In genomic region chr12:29014601-29015000, GRCm38 (mm10) we compare ENCODE assay signal across 20 mouse cellular contexts.
A peak's percentile ranks its signal among the peaks of the same experiment; 100 is the strongest.
DNase-seq lines count a peak whose midpoint lies in the region; ATAC-seq and TF ChIP-seq lines count a peak whose summit lies in the region.
"Had no signal": no experiment of that assay in that cellular context is flagged by ENCODE, and none has a peak within 500 bp of the region (broad histone marks: within the 10 kb centered on the region; RNA-seq: fewer than 3 reads in every experiment).

No protein-coding gene starts in this region.

- WGBS in forebrain, embryonic 13.5 days, result 86% methylated on average over 9 of the region's 9 CpGs
- 89% methylated on average over 9 of the region's 9 CpGs for WGBS in forebrain, embryonic 16.5 days
- WGBS in hindbrain, embryonic 13.5 days, result 89% methylated on average over 9 of the region's 9 CpGs
- WGBS in hindbrain, embryonic 16.5 days, result 82% methylated on average over 9 of the region's 9 CpGs
- WGBS in midbrain, embryonic 15.5 days, result 90% methylated on average over 9 of the region's 9 CpGs
- WGBS in midbrain, embryonic 11.5 days, result 90% methylated on average over 9 of the region's 9 CpGs
- 86% methylated on average over 9 of the region's 9 CpGs for WGBS in forebrain, postnatal 0 days

- H3K27me3 ChIP-seq in forebrain, embryonic 13.5 days, result no peaks in the 10 kb centered on the region
- H3K27me3 ChIP-seq in forebrain, embryonic 16.5 days (replicated peaks; ENCODE audit: control insufficient read depth, insufficient read depth, low read length), result no peaks in the 10 kb centered on the region
- no peaks in the 10 kb centered on the region for H3K27me3 ChIP-seq in hindbrain, embryonic 13.5 days
- no peaks in the 10 kb centered on the region for H3K27me3 ChIP-seq in hindbrain, embryonic 16.5 days (replicated peaks; ENCODE audit: control insufficient read depth, insufficient read depth, low read length)
- H3K27me3 ChIP-seq in midbrain, embryonic 15.5 days (replicated peaks), result no peaks in the 10 kb centered on the region
- H3K27me3 ChIP-seq in midbrain, embryonic 11.5 days (ENCODE audit: control insufficient read depth, insufficient read depth, low read length), result no peaks in the 10 kb centered on the region
- no peaks in the 10 kb centered on the region for H3K27me3 ChIP-seq in forebrain, postnatal 0 days (ENCODE audit: insufficient read depth, low read length)
- H3K27me3 ChIP-seq: embryonic facial prominence, embryonic 13.5 days; heart, embryonic 12.5 days; Patski had no signal

- peaks cover 22% of the 10 kb centered on the region for H3K4me1 ChIP-seq in forebrain, embryonic 13.5 days
- H3K4me1 ChIP-seq in forebrain, embryonic 16.5 days (replicated peaks; ENCODE audit: control insufficient read depth, insufficient read depth, low read length), result peaks cover 16% of the 10 kb centered on the region
- peaks cover 19% of the 10 kb centered on the region for H3K4me1 ChIP-seq in hindbrain, embryonic 13.5 days (replicated peaks)
- H3K4me1 ChIP-seq in hindbrain, embryonic 16.5 days (ENCODE audit: control insufficient read depth, insufficient read depth, low read depth, low read length), result peaks cover 6% of the 10 kb centered on the region; the same call in 1 of the 2 replicates
- H3K4me1 ChIP-seq in midbrain, embryonic 15.5 days, result peaks cover 9% of the 10 kb centered on the region
- H3K4me1 ChIP-seq in midbrain, embryonic 11.5 days (ENCODE audit: control insufficient read depth, insufficient read depth, low read length), result no peaks in the 10 kb centered on the region; the same call in 1 of the 2 replicates
- H3K4me1 ChIP-seq in forebrain, postnatal 0 days (ENCODE audit: insufficient read depth), result peaks cover 6% of the 10 kb centered on the region; the same call in 1 of the 2 replicates

- no peak for TF ChIP-seq CTCF in forebrain, postnatal 0 days (IDR thresholded peaks at IDR 0.05; ENCODE audit: low read depth)

- no peak overlapping the region for H3K4me3 ChIP-seq in forebrain, embryonic 13.5 days
- no peak overlapping the region for H3K4me3 ChIP-seq in forebrain, embryonic 16.5 days (replicated peaks; ENCODE audit: low read length)
- H3K4me3 ChIP-seq in hindbrain, embryonic 13.5 days, result no peak overlapping the region
- H3K4me3 ChIP-seq in hindbrain, embryonic 16.5 days (ENCODE audit: low read length), result no peak overlapping the region
- H3K4me3 ChIP-seq in midbrain, embryonic 15.5 days, result no peak overlapping the region
- no peak overlapping the region for H3K4me3 ChIP-seq in midbrain, embryonic 11.5 days (ENCODE audit: low read depth, low read length)
- H3K4me3 ChIP-seq in forebrain, postnatal 0 days (ENCODE audit: low read depth, low read length), result no peak overlapping the region
- H3K4me3 ChIP-seq: embryonic facial prominence, embryonic 13.5 days; heart, embryonic 12.5 days had no signal

- DNase-seq in midbrain, embryonic 11.5 days (ENCODE audit: low spot score, missing footprints), result no peak
- no peak for DNase-seq in forebrain, postnatal 0 days
- DNase-seq in embryo, embryonic 10.5 days (ENCODE audit: low spot score), result no peak
- DNase-seq: adrenal gland, postnatal 14 days; cerebellum, adult 11-12 months; cerebellum, adult 9-10 months; cerebellum, postnatal 25 days; gastrocnemius, postnatal 10 days; heart, postnatal 36 days; kidney, adult 2 months had no signal

- H3K9me3 ChIP-seq in forebrain, embryonic 13.5 days (replicated peaks), result no peaks in the 10 kb centered on the region
- no peaks in the 10 kb centered on the region for H3K9me3 ChIP-seq in forebrain, embryonic 16.5 days (ENCODE audit: control insufficient read depth, low read length)
- H3K9me3 ChIP-seq in hindbrain, embryonic 13.5 days, result no peaks in the 10 kb centered on the region
- no peaks in the 10 kb centered on the region for H3K9me3 ChIP-seq in hindbrain, embryonic 16.5 days (ENCODE audit: control insufficient read depth, low read length)
- H3K9me3 ChIP-seq in midbrain, embryonic 15.5 days, result no peaks in the 10 kb centered on the region
- H3K9me3 ChIP-seq in midbrain, embryonic 11.5 days (ENCODE audit: control insufficient read depth, low read length), result no peaks in the 10 kb centered on the region
- no peaks in the 10 kb centered on the region for H3K9me3 ChIP-seq in forebrain, postnatal 0 days (ENCODE audit: low read length)
- H3K9me3 ChIP-seq: embryonic facial prominence, embryonic 13.5 days; heart, embryonic 12.5 days had no signal

- no peak overlapping the region for H3K9ac ChIP-seq in forebrain, embryonic 13.5 days
- no peak overlapping the region for H3K9ac ChIP-seq in forebrain, embryonic 16.5 days (replicated peaks; ENCODE audit: low read depth, low read length)
- H3K9ac ChIP-seq in hindbrain, embryonic 13.5 days, result no peak overlapping the region
- H3K9ac ChIP-seq in hindbrain, embryonic 16.5 days (ENCODE audit: low read depth, low read length), result no peak overlapping the region
- H3K9ac ChIP-seq in midbrain, embryonic 15.5 days, result no peak overlapping the region
- no peak overlapping the region for H3K9ac ChIP-seq in midbrain, embryonic 11.5 days (ENCODE audit: low read length)
- H3K9ac ChIP-seq in forebrain, postnatal 0 days, result no peak overlapping the region
- H3K9ac ChIP-seq: embryonic facial prominence, embryonic 13.5 days; heart, embryonic 12.5 days had no signal

- H3K4me2 ChIP-seq in forebrain, embryonic 13.5 days, result no peak overlapping the region
- H3K4me2 ChIP-seq in forebrain, embryonic 16.5 days (ENCODE audit: low read length), result no peak overlapping the region
- H3K4me2 ChIP-seq in hindbrain, embryonic 13.5 days, result no peak overlapping the region
- H3K4me2 ChIP-seq in hindbrain, embryonic 16.5 days (ENCODE audit: low read length), result no peak overlapping the region
- no peak overlapping the region for H3K4me2 ChIP-seq in midbrain, embryonic 15.5 days
- H3K4me2 ChIP-seq in midbrain, embryonic 11.5 days, result no peak overlapping the region
- H3K4me2 ChIP-seq in forebrain, postnatal 0 days (ENCODE audit: low read depth), result no peak overlapping the region
- H3K4me2 ChIP-seq: embryonic facial prominence, embryonic 13.5 days; heart, embryonic 12.5 days had no signal

- peak overlapping the region; percentile 76 for H3K27ac ChIP-seq in forebrain, embryonic 13.5 days
- H3K27ac ChIP-seq in forebrain, embryonic 16.5 days (ENCODE audit: low read length), result no peak overlapping the region
- peak overlapping the region; percentile 62 for H3K27ac ChIP-seq in hindbrain, embryonic 13.5 days
- H3K27ac ChIP-seq in hindbrain, embryonic 16.5 days (ENCODE audit: low read depth, low read length), result no peak overlapping the region
- H3K27ac ChIP-seq in midbrain, embryonic 15.5 days, result peak overlapping the region; percentile 47
- no peak overlapping the region for H3K27ac ChIP-seq in midbrain, embryonic 11.5 days (ENCODE audit: low read depth, low read length)
- H3K27ac ChIP-seq in forebrain, postnatal 0 days (ENCODE audit: low read depth, low read length), result peak overlapping the region; percentile 54; the same call in 1 of the 2 replicates
- H3K27ac ChIP-seq: embryonic facial prominence, embryonic 13.5 days had no signal

- no peaks in the 10 kb centered on the region for H3K36me3 ChIP-seq in forebrain, embryonic 13.5 days (ENCODE audit: poor library complexity, severe bottlenecking)
- no peaks in the 10 kb centered on the region for H3K36me3 ChIP-seq in forebrain, embryonic 16.5 days (ENCODE audit: control insufficient read depth, insufficient read depth)
- no peaks in the 10 kb centered on the region for H3K36me3 ChIP-seq in hindbrain, embryonic 13.5 days
- H3K36me3 ChIP-seq in hindbrain, embryonic 16.5 days (ENCODE audit: control insufficient read depth, insufficient read depth, low read length), result no peaks in the 10 kb centered on the region
- H3K36me3 ChIP-seq in midbrain, embryonic 15.5 days (replicated peaks), result no peaks in the 10 kb centered on the region
- H3K36me3 ChIP-seq in midbrain, embryonic 11.5 days (ENCODE audit: control insufficient read depth, insufficient read depth, low read length), result no peaks in the 10 kb centered on the region
- H3K36me3 ChIP-seq in forebrain, postnatal 0 days (ENCODE audit: insufficient read depth), result no peaks in the 10 kb centered on the region
- H3K36me3 ChIP-seq: embryonic facial prominence, embryonic 13.5 days; heart, embryonic 12.5 days had no signal

- no peak for ATAC-seq in forebrain, embryonic 13.5 days
- ATAC-seq in forebrain, embryonic 16.5 days, result no peak
- no peak for ATAC-seq in hindbrain, embryonic 13.5 days (ENCODE audit: low FRiP score)
- no peak for ATAC-seq in hindbrain, embryonic 16.5 days
- no peak for ATAC-seq in midbrain, embryonic 15.5 days (replicated peaks)
- ATAC-seq in midbrain, embryonic 11.5 days (ENCODE audit: low FRiP score), result no peak
- ATAC-seq in forebrain, postnatal 0 days, result no peak
- ATAC-seq: activated CD4-positive, CD25-positive, alpha-beta regulatory T cell, adult 4 months; intestine, embryonic 16.5 days; Patski had no signal

Comparison
In these comparisons a context has a peak if more than half of its experiments do, and no peak if none do; other contexts are left out.
1. H3K27ac ChIP-seq: peak in forebrain, embryonic 13.5 days (single experiment), hindbrain, embryonic 13.5 days (single experiment), midbrain, embryonic 15.5 days (single experiment) and forebrain, postnatal 0 days (single experiment); none in forebrain, embryonic 16.5 days (single experiment), hindbrain, embryonic 16.5 days (single experiment) and midbrain, embryonic 11.5 days (single experiment).